Mouse (Mus musculus) spleen, adult 2 months (tissue): ENCODE measurements around the gene Filip1l. TPM values are rescaled to one million over a fixed set of nuclear protein-coding genes. Genes with fewer than 3 reads are reported as not detected.

Experiments used
- DNase-seq, 2 experiments: peaks; one replicate each; pipeline versions ENCODE4 v3.0.0 to v3.0.0-alpha.2; 2012 to 2021; ENCODE audit warnings: low spot score in 2 of 2, low read depth in 1 of 2
- H3K27ac ChIP-seq: fragments of 200-500 bp; 2 replicates; pipeline ENCODE4 v1.5.1; 2012; ENCODE audit warnings: low read length, inconsistent platforms; ENCODE audit not compliant: insufficient read depth
- H3K27me3 ChIP-seq: fragments of 200-500 bp; 2 replicates; pipeline ENCODE4 v1.6.1; 2012; ENCODE audit warnings: mild to moderate bottlenecking, moderate library complexity, low read length, inconsistent platforms; ENCODE audit not compliant: control insufficient read depth, insufficient read depth
- H3K36me3 ChIP-seq: fragments of 200-500 bp; 2 replicates; pipeline ENCODE4 v1.6.1; 2012; ENCODE audit warnings: mild to moderate bottlenecking, low read length, inconsistent platforms; ENCODE audit not compliant: control insufficient read depth, insufficient read depth
- H3K4me1 ChIP-seq: fragments of 200-500 bp; 2 replicates; pipeline ENCODE4 v1.6.1; 2011; ENCODE audit warnings: inconsistent platforms; ENCODE audit not compliant: control insufficient read depth, insufficient read depth, insufficient read length
- H3K4me3 ChIP-seq: fragments of 200-500 bp; 2 replicates; pipeline ENCODE4 v1.5.1; 2011; ENCODE audit warnings: mild to moderate bottlenecking, inconsistent platforms; ENCODE audit not compliant: insufficient read depth, insufficient read length; ENCODE audit errors: extremely low read depth
- CTCF ChIP-seq: fragments of 200-500 bp; IDR thresholded peaks from 2 replicates; pipeline ENCODE4 v1.5.1; 2011; ENCODE audit warnings: mild to moderate bottlenecking, inconsistent platforms; ENCODE audit not compliant: insufficient read depth, insufficient read length, insufficient replicate concordance; ENCODE audit errors: extremely low read depth
- POLR2A ChIP-seq: fragments of 200-500 bp; IDR thresholded peaks from 2 replicates; pipeline ENCODE4 v1.6.1; 2011; ENCODE audit warnings: low read depth, low read length, inconsistent platforms
- WGBS: fragments of 180-500 bp; shearing (Covaris S2); methylation state at CpG from one replicate; pipeline ENCODE4 v1.1.7; 2018; 5-methylcytosine and 5-hydroxymethylcytosine counted together
- polyA plus RNA-seq: library from polyadenylated mRNA; depleted of rRNA; stranded (reverse); fragments of >200 nt; gene quantifications from 2 replicates; pipeline ENCODE4 v1.2.3, GENCODE M21; 2012

Filip1l gene
- polyA plus RNA-seq, 1 experiment, result 15.3 TPM

GRCm38 (mm10) chr16:57317127-57317526 lies 35.8 kb upstream of the Filip1l start:
- H3K27me3 ChIP-seq, result no peaks in the 10 kb centered on the region
- H3K36me3 ChIP-seq, result no peaks in the 10 kb centered on the region
- TF ChIP-seq POLR2A, result no peak
- no peak for TF ChIP-seq CTCF
- DNase-seq, result no peak
- no peak overlapping the region for H3K4me3 ChIP-seq
- H3K4me1 ChIP-seq, result peaks cover 3% of the 10 kb centered on the region; the same call in 1 of the 2 replicates
- H3K27ac ChIP-seq, result no peak overlapping the region
- WGBS, result 52% methylated on average over 4 of the region's 4 CpGs

DNA sequence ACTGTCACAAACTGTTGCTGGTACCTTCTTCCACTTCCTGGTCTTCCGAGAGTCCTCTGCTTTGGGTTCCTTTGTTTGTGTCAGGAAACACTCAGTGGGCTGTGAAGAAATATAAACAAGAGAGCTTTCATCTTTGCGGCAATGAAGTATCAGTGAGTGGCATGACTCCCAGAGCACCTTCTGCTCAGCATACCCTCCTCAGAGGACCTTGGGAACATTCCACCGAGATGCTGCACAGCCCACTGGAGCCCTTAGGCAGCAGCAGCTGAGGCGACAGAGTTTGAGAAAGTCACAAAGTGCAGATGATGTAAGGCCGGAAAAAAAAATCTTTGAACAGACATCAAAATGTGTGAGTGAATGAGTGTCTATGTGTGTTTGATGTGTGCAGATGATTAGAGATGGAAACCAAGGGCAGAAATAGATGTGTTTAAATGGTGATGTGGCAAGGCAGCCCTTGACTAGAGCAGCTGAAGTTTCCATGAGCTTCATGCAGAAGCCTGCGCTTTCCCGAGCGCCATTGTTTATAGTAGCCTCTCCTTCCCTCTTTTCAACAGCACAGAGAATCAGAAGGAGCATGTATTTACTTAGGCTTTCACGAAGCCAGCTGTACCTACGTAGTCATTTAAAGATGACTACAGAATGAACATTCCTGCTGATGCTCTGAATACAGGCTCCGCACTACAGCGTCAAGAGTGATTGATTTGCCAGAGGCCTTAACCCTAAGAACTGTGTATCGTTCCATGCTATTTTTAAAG lies 34.8 kb upstream of the Filip1l start:
- WGBS, result 88% methylated on average over 13 of the region's 13 CpGs
- peaks cover 3% of the 10 kb centered on the region; the same call in 1 of the 2 replicates for H3K4me1 ChIP-seq
- H3K4me3 ChIP-seq, result no peak overlapping the region
- H3K27ac ChIP-seq, result no peak overlapping the region
- H3K27me3 ChIP-seq, result no peaks in the 10 kb centered on the region
- TF ChIP-seq CTCF (no peak), POLR2A (no peak)
- no peak for DNase-seq
- no peaks in the 10 kb centered on the region for H3K36me3 ChIP-seq

- Histone ChIP-seq H3K36me3 (no peaks in the 10 kb centered on the region), H3K4me1 (peaks cover 3% of the 10 kb centered on the region; the same call in 1 of the 2 replicates), H3K4me3 (no peak overlapping the region), H3K27ac (no peak overlapping the region), H3K27me3 (no peaks in the 10 kb centered on the region)
- no peak for DNase-seq
- 89% methylated on average over 8 of the region's 8 CpGs for WGBS
- TF ChIP-seq CTCF, result no peak
Measured at GRCm38 (mm10) chr16:57318637-57319125, 34.2 kb upstream of the Filip1l start.

- 86% methylated on average over 7 of the region's 7 CpGs for WGBS
Measured at GRCm38 (mm10) chr16:57319284-57320124, 33.4 kb upstream of the Filip1l start.

GRCm38 (mm10) chr16:57326996-57327395 lies 25.9 kb upstream of the Filip1l start:
- no peak overlapping the region for H3K27ac ChIP-seq
- H3K27me3 ChIP-seq, result no peaks in the 10 kb centered on the region
- no peak overlapping the region for H3K4me3 ChIP-seq
- no peak for DNase-seq
- H3K36me3 ChIP-seq, result no peaks in the 10 kb centered on the region
- H3K4me1 ChIP-seq, result no peaks in the 10 kb centered on the region
- WGBS, result 86% methylated on average over 7 of the region's 7 CpGs
- TF ChIP-seq POLR2A (no peak), CTCF (no peak)

More at GRCm38 (mm10) chr16:57319284-57320124, 33.4 kb upstream of the Filip1l start:
- no peak for TF ChIP-seq CTCF
- TF ChIP-seq POLR2A, result no peak
- no peak for DNase-seq
- Histone ChIP-seq H3K4me3 (no peak overlapping the region), H3K27ac (no peak overlapping the region), H3K36me3 (no peaks in the 10 kb centered on the region), H3K27me3 (no peaks in the 10 kb centered on the region), H3K4me1 (peaks cover 3% of the 10 kb centered on the region; the same call in 1 of the 2 replicates)

- Histone ChIP-seq H3K4me1 (no peaks in the 10 kb centered on the region), H3K27me3 (no peaks in the 10 kb centered on the region), H3K4me3 (no peak overlapping the region), H3K36me3 (no peaks in the 10 kb centered on the region), H3K27ac (no peak overlapping the region)
- no peak for DNase-seq
- WGBS, result 54% methylated on average over 8 of the region's 8 CpGs
- no peak for TF ChIP-seq POLR2A
- no peak for TF ChIP-seq CTCF
Measured at GRCm38 (mm10) chr16:57329028-57329427, 23.9 kb upstream of the Filip1l start.
